Mouse (Mus musculus): Measurements from ENCODE around the gene Abtb2. TPM values are rescaled to one million over a fixed set of nuclear protein-coding genes. Genes with fewer than 3 reads are reported as not detected.
A peak's percentile ranks its signal among the peaks of the same experiment; 100 is the strongest.

Gene Abtb2
- polyA plus RNA-seq, 1 experiment from 2014 or later = 18.6 TPM

DNA sequence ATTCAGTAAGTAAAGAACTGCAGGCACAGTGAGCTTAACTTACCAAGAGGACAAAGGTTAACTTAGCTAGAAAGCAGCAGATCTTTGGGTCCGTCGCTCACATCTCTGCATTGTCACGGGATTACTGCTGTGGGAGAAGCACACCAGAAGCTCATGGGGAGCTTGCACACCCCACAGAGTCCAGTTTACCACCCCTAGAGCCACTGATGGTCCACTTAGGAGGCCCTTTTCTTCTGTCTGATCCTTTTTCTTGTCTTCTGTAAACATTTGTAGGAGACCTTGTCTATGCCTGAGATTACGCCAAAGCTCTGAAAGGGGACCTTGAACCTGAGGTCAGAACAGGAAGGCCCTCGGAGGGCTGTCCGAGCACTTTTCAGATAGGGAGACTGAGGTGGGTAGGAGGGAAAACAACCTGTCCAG is 28.5 kb downstream of the Abtb2 start:
- Histone ChIP-seq H3K27ac (replicated peaks in 1 of 2; ENCODE audit: control insufficient read depth in 1 of 2, insufficient read depth in 1 of 2, low read depth in 2 of 2, low read length in 2 of 2) (peak overlapping the region; percentile 12 to 24; a peak in 1 of 4 replicates), H3K9ac (ENCODE audit: low read length) (peak overlapping the region; percentile 32; the same call in 1 of the 2 replicates), H3K36me3 (ENCODE audit: control insufficient read depth, insufficient read depth, low read length) (no peaks in the 10 kb centered on the region), H3K9me3 (ENCODE audit: control insufficient read depth, low read length) (no peaks in the 10 kb centered on the region), H3K4me1 (ENCODE audit: control insufficient read depth in 2 of 2, insufficient read depth in 2 of 2, low read length in 2 of 2) (peaks cover 50 to 99% of the 10 kb centered on the region in 2 experiments), H3K4me2 (ENCODE audit: low read length) (0 out of 2 replicates have a peak overlapping the region, but pooled peaks have one; percentile 7), H3K27me3 (ENCODE audit: control insufficient read depth, insufficient read depth, low read length) (no peaks in the 10 kb centered on the region), H3K4me3 (ENCODE audit: control insufficient read depth in 1 of 2, insufficient read depth in 1 of 2, low read depth in 1 of 2, low read length in 2 of 2) (no peak overlapping the region)
- no peak for ATAC-seq (ENCODE audit: insufficient number of reproducible peaks, insufficient read depth, low FRiP score, low read depth)
- WGBS = 59% methylated on average over 6 of the region's 6 CpGs

DNA sequence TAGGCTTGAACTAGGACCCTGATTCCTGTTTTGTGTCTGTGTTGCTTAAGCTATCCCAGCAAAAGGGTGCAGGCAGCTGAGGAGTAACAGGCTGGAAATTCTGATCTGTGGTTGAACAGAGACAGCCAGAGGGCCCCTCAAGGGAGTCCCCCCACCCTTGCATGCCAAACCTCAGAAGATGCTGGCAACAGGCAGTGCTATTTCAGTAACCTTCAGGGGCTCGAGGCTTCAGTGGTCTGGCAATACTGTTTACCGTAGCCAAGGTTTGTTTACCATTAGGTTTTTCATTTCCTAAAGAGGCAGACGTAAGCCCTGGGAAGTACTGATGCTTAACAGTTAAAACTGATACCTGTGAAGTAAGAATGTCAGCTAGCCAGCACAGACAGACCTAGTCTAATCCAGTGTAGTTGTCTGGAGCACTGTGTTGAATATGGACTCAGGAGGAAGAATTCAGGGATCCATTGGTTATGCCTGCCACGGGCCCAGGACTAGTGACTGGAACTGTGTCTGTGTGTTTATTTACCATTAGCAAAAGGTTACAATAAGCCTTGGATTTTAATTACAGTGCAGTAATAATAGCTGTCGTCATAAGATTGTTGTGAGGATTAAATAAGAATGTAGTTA is 29.0 kb downstream of the Abtb2 start:
- WGBS = 48% methylated on average over 5 of the region's 5 CpGs
- H3K4me3 ChIP-seq (ENCODE audit: control insufficient read depth in 1 of 2, insufficient read depth in 1 of 2, low read depth in 1 of 2, low read length in 2 of 2) = no peak overlapping the region
- H3K27me3 ChIP-seq (ENCODE audit: control insufficient read depth, insufficient read depth, low read length) = no peaks in the 10 kb centered on the region
- H3K27ac ChIP-seq (replicated peaks in 1 of 2; ENCODE audit: control insufficient read depth in 1 of 2, insufficient read depth in 1 of 2, low read depth in 2 of 2, low read length in 2 of 2) = peak overlapping the region; percentile 12 to 24; a peak in 1 of 4 replicates
- no peak for ATAC-seq (ENCODE audit: insufficient number of reproducible peaks, insufficient read depth, low FRiP score, low read depth)
- no peaks in the 10 kb centered on the region for H3K36me3 ChIP-seq (ENCODE audit: control insufficient read depth, insufficient read depth, low read length)
- 0 out of 2 replicates have a peak overlapping the region, but pooled peaks have one; percentile 7 for H3K4me2 ChIP-seq (ENCODE audit: low read length)
- H3K9ac ChIP-seq (ENCODE audit: low read length) = peak overlapping the region; percentile 32; the same call in 1 of the 2 replicates
- no peaks in the 10 kb centered on the region for H3K9me3 ChIP-seq (ENCODE audit: control insufficient read depth, low read length)
- H3K4me1 ChIP-seq (ENCODE audit: control insufficient read depth in 2 of 2, insufficient read depth in 2 of 2, low read length in 2 of 2) = peaks cover 54 to 99% of the 10 kb centered on the region in 2 experiments

DNA sequence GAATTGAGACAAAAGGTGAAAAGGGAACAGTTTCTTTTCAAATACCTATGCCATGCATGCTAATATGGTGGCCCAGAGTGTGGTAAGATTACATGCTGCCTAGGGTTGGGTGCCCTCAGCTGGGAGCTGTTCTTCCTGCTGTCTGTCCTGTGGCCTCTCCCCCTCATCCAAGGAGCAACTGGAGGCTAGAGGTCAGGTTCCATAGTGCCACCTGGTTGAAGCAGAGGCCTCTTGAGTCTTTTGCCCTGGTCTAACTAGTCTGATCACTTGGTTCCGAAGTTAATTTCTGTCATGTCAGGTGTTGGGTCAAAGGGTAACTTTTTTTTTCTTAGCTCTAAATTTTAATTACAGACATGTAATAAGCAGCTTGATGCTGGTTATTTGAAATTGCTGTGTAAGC is 33.2 kb downstream of the Abtb2 start:
- no peak overlapping the region for H3K9ac ChIP-seq (ENCODE audit: low read length)
- no peaks in the 10 kb centered on the region for H3K27me3 ChIP-seq (ENCODE audit: control insufficient read depth, insufficient read depth, low read length)
- peaks cover 57 to 96% of the 10 kb centered on the region in 2 experiments for H3K4me1 ChIP-seq (ENCODE audit: control insufficient read depth in 2 of 2, insufficient read depth in 2 of 2, low read length in 2 of 2)
- H3K9me3 ChIP-seq (ENCODE audit: control insufficient read depth, low read length) = no peaks in the 10 kb centered on the region
- peak overlapping the region; percentile 58; the same call in 1 of the 2 replicates for H3K4me2 ChIP-seq (ENCODE audit: low read length)
- H3K4me3 ChIP-seq (ENCODE audit: control insufficient read depth in 1 of 2, insufficient read depth in 1 of 2, low read depth in 1 of 2, low read length in 2 of 2) = no peak overlapping the region
- no peaks in the 10 kb centered on the region for H3K36me3 ChIP-seq (ENCODE audit: control insufficient read depth, insufficient read depth, low read length)
- ATAC-seq (ENCODE audit: insufficient number of reproducible peaks, insufficient read depth, low FRiP score, low read depth) = no peak
- H3K27ac ChIP-seq (replicated peaks in 1 of 2; ENCODE audit: control insufficient read depth in 1 of 2, insufficient read depth in 1 of 2, low read depth in 2 of 2, low read length in 2 of 2) = peak overlapping the region; percentile 47 to 87; a peak in 3 of 4 replicates
- WGBS = 68% methylated on average over 1 of the region's 1 CpGs

DNA sequence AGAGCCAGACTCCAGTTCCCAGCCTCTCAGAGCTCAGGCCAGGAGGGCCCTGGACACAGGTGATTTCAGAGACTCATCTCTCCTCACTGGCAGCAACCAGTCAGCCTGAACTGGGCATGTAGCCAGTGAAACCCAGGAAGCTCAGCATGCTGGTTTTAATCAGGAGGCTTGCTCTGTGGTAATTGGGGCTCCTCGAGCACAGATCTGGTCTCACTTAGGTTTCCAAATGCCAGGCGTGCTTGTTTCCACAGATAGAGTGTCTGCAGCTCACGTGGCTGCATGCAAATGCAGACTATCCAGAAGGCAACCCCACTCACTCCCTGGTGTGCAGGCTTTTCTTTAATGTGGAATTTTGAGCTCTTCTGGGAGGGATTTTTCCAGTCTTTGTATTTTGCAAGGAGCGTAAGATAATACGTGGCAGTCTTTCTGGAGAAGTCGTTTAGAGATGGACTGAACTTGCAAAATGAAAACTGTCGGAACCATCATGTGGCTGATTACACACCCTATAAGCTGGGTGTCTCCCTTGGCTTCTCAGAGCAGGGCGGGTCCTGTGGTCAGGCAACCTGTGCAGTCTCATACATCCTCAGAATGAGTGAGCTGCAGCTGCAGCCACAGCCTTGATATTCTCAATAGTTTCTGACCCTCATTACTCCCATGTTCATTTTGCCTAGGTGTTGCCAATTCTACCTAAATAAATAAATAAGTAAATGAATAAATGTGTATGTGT is 34.2 kb downstream of the Abtb2 start:
- Histone ChIP-seq H3K9ac (ENCODE audit: low read length) (no peak overlapping the region; the same call in 1 of the 2 replicates), H3K36me3 (ENCODE audit: control insufficient read depth, insufficient read depth, low read length) (no peaks in the 10 kb centered on the region)

DNA sequence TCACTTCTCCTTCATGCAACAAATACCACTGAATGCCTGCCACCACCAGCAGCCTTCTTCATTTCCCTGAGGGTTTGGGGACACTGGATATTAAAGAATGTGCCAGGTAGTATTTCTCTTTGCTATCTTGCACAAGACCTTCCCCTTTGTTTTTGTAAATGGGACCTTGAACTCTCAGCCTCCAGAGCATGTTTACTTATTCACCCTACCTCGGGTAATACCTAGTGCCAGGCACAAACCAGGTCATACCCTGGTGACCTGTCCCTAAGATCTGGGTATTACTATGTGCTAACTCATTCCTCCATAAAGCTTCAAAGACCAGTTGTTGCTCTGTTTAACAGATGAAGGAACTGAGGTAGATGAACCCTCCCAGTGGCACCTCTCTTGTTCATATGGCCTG is 35.0 kb downstream of the Abtb2 start:
- Histone ChIP-seq H3K36me3 (ENCODE audit: control insufficient read depth, insufficient read depth, low read length) (no peaks in the 10 kb centered on the region), H3K4me3 (ENCODE audit: control insufficient read depth in 1 of 2, insufficient read depth in 1 of 2, low read depth in 1 of 2, low read length in 2 of 2) (no peak overlapping the region), H3K9ac (ENCODE audit: low read length) (no peak overlapping the region), H3K4me2 (ENCODE audit: low read length) (peak overlapping the region; percentile 58), H3K9me3 (ENCODE audit: control insufficient read depth, low read length) (no peaks in the 10 kb centered on the region), H3K4me1 (ENCODE audit: control insufficient read depth in 2 of 2, insufficient read depth in 2 of 2, low read length in 2 of 2) (peaks cover 54 to 94% of the 10 kb centered on the region in 2 experiments), H3K27ac (replicated peaks in 1 of 2; ENCODE audit: control insufficient read depth in 1 of 2, insufficient read depth in 1 of 2, low read depth in 2 of 2, low read length in 2 of 2) (peak overlapping the region; percentile 87 to 88), H3K27me3 (ENCODE audit: control insufficient read depth, insufficient read depth, low read length) (no peaks in the 10 kb centered on the region)
- WGBS = 58% methylated on average over 1 of the region's 1 CpGs
- no peak for ATAC-seq (ENCODE audit: insufficient number of reproducible peaks, insufficient read depth, low FRiP score, low read depth)

More for the DNA sequence above, 34.2 kb downstream of the Abtb2 start:
- no peak overlapping the region for H3K4me3 ChIP-seq (ENCODE audit: control insufficient read depth in 1 of 2, insufficient read depth in 1 of 2, low read depth in 1 of 2, low read length in 2 of 2)
- peaks cover 54 to 95% of the 10 kb centered on the region in 2 experiments for H3K4me1 ChIP-seq (ENCODE audit: control insufficient read depth in 2 of 2, insufficient read depth in 2 of 2, low read length in 2 of 2)
- WGBS = 25% methylated on average over 8 of the region's 8 CpGs
- peak overlapping the region; percentile 87 to 88 for H3K27ac ChIP-seq (replicated peaks in 1 of 2; ENCODE audit: control insufficient read depth in 1 of 2, insufficient read depth in 1 of 2, low read depth in 2 of 2, low read length in 2 of 2)
- H3K9me3 ChIP-seq (ENCODE audit: control insufficient read depth, low read length) = no peaks in the 10 kb centered on the region
- H3K4me2 ChIP-seq (ENCODE audit: low read length) = peak overlapping the region; percentile 58
- H3K27me3 ChIP-seq (ENCODE audit: control insufficient read depth, insufficient read depth, low read length) = no peaks in the 10 kb centered on the region
- ATAC-seq (ENCODE audit: insufficient number of reproducible peaks, insufficient read depth, low FRiP score, low read depth) = peak; percentile 72

DNA sequence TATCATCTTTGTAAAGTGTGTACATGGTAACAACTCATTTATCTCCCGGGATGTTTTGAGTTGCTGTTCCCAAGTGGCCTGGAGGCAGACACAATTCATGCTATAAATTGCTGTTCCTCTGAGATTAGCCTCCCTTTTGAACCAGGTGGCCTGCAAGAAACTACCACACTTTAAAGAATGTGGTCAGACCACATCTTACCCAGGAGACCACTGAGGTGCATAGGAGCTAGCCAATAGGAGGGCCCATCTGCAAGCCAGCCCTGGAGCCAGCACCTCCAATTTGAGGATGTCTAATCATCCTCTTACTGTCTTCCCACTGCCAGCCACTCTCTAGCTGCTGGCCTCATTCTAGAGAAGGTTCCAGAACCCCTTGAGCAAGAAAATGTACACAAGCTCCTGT is 35.4 kb downstream of the Abtb2 start:
- Histone ChIP-seq H3K9ac (ENCODE audit: low read length) (no peak overlapping the region), H3K27me3 (ENCODE audit: control insufficient read depth, insufficient read depth, low read length) (no peaks in the 10 kb centered on the region), H3K36me3 (ENCODE audit: control insufficient read depth, insufficient read depth, low read length) (no peaks in the 10 kb centered on the region), H3K4me2 (ENCODE audit: low read length) (no peak overlapping the region), H3K4me1 (ENCODE audit: control insufficient read depth in 2 of 2, insufficient read depth in 2 of 2, low read length in 2 of 2) (peaks cover 52 to 90% of the 10 kb centered on the region in 2 experiments), H3K4me3 (ENCODE audit: control insufficient read depth in 1 of 2, insufficient read depth in 1 of 2, low read depth in 1 of 2, low read length in 2 of 2) (no peak overlapping the region), H3K9me3 (ENCODE audit: control insufficient read depth, low read length) (no peaks in the 10 kb centered on the region), H3K27ac (replicated peaks in 1 of 2; ENCODE audit: control insufficient read depth in 1 of 2, insufficient read depth in 1 of 2, low read depth in 2 of 2, low read length in 2 of 2) (peak overlapping the region; percentile 87 to 88)
- no peak for ATAC-seq (ENCODE audit: insufficient number of reproducible peaks, insufficient read depth, low FRiP score, low read depth)
- WGBS = 29% methylated on average over 1 of the region's 1 CpGs

DNA sequence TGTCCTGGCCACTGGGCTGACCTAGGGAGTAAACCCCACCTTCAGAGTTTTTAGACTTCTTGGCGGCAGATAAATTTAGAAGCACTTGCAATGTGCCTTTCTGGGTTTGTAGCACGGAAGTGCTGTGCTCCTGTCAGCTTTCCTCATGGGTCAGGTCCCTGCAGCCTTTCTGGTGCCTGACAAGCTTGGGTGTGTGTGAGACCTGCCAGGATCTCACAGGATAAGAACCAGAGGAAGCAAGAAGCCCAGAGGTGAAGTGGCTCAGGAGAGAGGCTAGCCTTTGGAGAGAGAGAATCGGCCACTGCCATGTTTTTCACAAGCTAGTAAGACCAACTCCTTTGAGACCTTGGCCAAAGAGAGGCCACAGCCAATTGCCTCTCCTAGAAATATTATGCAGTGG is 37.1 kb downstream of the Abtb2 start:
- peak overlapping the region; percentile 46 for H3K4me2 ChIP-seq (ENCODE audit: low read length)
- H3K4me1 ChIP-seq (ENCODE audit: control insufficient read depth in 2 of 2, insufficient read depth in 2 of 2, low read length in 2 of 2) = peaks cover 51 to 86% of the 10 kb centered on the region in 2 experiments
- peak overlapping the region; percentile 36; the same call in 1 of the 2 replicates for H3K9ac ChIP-seq (ENCODE audit: low read length)
- 19% methylated on average over 3 of the region's 3 CpGs for WGBS
- no peaks in the 10 kb centered on the region for H3K9me3 ChIP-seq (ENCODE audit: control insufficient read depth, low read length)
- H3K27ac ChIP-seq (replicated peaks in 1 of 2; ENCODE audit: control insufficient read depth in 1 of 2, insufficient read depth in 1 of 2, low read depth in 2 of 2, low read length in 2 of 2) = peak overlapping the region; percentile 76 to 91
- H3K36me3 ChIP-seq (ENCODE audit: control insufficient read depth, insufficient read depth, low read length) = no peaks in the 10 kb centered on the region
- peak overlapping the region; percentile 0 to 4; a peak in 2 of 4 replicates for H3K4me3 ChIP-seq (ENCODE audit: control insufficient read depth in 1 of 2, insufficient read depth in 1 of 2, low read depth in 1 of 2, low read length in 2 of 2)
- ATAC-seq (ENCODE audit: insufficient number of reproducible peaks, insufficient read depth, low FRiP score, low read depth) = peak; percentile 45; the same call in 1 of the 2 replicates
- H3K27me3 ChIP-seq (ENCODE audit: control insufficient read depth, insufficient read depth, low read length) = no peaks in the 10 kb centered on the region

All from heart, embryonic 14.5 days (tissue).